Mouse (Mus musculus): ENCODE measurements around the gene Tmc3.

Gene Tmc3

DNA sequence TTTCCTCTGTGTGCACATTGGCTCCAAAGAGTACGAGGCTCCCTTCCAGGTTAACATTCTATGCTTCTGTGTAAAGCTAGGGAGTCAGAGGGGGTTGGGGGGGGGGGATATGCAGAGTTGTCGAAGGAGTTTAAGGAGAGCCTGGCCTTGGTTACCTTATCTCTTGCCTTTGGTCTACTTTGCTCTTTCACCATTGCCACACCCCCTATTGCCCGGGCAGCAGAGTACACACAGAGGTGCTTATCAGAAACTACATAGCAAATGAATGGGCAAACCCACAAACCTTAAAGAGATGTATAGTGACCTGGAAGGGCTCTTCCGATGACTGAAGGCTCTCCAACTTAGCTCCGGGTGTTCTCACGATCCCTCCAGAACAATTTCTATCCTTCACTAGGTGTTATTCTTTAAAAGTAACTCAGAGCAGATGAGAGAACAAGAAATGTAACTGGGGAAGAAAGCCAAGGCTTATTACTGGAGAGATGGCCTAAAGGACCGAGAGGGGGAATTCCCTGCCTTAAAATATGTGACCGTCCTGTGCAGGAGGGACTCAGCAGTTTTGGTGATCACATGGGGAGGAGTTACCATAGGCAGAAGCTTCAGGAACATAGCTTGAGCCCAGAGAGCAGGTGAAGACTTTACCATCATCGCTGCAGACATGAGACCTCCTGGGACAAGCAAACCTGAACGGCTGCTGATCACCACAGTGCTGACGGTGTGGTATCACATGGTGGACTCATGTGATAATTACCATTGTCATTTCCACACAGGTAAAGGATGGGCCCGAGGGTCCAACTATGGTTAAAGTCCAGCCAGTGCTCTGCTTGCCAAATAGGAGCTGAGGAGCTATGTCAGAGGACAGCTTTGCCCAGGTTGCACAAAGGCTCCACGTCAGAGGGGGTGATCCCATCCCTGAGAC lies 14.5 kb downstream of the Tmc3 start:
- no peak for DNase-seq (ENCODE audit: low spot score in 2 of 2)

DNA sequence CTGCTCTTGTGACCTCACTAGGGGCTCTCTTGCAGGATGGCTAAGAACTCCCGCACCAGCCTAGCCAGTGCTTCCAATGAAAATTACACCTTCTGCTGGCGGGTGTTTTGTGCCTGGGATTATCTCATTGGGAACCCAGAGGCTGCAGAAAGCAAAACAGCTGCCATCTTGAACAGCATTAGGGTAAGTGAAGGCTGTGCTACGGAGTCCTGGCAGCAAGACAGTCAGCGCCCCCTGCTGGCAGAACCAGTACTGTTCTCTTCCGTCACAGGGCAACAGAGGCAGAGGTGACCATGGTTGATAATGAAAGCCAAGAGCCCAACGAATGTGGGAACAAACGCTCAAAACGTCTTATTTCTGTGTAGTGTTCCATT lies 15.2 kb downstream of the Tmc3 start:
- DNase-seq (ENCODE audit: low spot score in 2 of 2) = peak in 1 of 2 experiments; percentile 48

DNA sequence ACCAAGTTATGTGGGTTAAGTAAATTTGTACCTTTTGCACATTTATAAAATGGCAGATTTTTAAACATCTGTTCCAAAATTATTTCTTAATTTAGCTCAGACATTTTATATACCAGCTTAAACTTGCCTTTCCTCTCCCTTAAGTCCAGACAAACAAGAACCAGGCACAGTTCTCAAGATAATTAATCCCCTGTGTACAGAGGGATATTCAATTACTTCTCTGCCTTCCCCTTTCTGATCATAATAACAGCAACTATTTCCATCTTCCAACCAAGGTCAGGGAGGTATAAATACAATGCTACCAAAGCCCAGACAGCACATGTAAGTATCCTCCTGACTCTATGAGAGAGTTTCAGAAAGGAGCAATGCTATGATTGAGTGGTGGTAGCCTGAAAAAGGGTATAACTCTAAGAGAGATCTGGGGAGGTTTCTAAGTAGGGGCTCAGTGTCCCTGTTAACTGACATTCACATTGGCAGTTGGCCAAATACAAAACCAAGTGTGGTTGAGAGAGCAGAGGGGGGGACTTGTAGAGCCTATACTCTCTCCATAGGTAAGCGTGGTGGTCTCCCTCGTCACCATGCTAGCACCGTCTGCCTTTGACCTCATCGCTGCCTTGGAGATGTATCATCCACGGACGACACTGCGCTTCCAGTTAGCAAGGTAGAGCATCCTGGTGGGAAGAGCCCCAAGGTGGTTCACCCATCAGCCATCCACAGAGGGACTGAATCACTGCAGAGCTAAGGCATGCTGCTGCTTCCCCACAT lies 19.6 kb downstream of the Tmc3 start:
- no peak for DNase-seq (ENCODE audit: low spot score in 2 of 2)

DNA sequence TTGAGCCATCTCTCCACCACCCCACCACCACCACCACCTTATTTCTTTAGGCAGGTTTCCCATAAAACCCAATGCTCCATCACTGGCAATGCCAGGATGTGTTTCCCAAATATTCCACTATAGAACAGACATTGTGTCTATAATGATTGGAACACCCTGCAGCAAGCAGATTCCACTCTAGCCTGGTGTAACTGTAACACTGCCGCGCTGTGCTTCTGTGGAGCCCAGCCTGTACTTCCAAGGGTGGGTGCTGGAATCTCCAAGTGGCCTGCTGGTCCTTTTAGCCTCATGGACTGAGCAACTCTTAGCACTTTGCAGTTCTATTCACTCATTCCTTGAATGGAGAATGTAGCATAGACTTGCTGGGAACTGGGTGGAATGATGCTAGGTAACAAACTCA lies 22.1 kb downstream of the Tmc3 start:
- DNase-seq (ENCODE audit: low spot score in 2 of 2) = no peak

DNA sequence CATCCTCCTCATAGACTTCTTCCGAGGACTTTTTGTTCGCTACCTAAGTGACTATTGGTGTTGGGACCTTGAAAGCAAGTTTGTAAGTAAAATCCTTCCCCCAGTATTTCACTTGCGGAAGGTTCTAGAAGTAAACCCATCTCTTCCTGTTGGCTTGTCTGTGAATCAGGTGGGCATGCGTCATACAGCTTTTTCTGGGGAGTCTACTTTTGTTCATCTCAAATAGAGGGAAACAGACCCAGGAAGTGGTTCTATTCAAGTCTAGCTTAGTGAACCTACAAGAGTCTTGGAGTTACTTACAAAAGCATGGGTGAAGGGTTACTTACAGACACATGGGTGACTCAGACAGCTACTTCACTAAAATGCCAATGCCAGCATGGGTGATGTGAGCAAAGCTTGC lies 25.2 kb downstream of the Tmc3 start:
- no peak for DNase-seq (ENCODE audit: low spot score in 2 of 2)

DNA sequence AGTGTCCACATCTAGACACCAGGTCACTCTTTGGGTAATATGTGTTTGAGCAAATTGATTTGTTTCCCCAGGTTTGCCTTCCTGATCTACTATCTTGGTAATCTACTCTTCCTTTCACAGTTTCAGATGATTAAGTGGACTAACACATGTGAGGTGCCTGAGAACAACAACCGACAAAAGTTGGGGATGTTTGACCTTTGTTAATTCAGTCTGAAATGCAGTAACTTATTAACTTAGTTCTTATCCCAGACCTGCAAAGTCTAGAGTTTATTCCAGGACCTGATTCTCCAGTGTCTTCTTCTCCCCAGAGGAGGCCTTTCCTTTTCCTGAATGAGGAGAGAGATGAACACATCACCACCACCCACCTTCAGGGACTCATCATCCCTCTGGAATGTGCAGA lies 27.2 kb downstream of the Tmc3 start:
- DNase-seq (ENCODE audit: low spot score in 2 of 2) = no peak

DNA sequence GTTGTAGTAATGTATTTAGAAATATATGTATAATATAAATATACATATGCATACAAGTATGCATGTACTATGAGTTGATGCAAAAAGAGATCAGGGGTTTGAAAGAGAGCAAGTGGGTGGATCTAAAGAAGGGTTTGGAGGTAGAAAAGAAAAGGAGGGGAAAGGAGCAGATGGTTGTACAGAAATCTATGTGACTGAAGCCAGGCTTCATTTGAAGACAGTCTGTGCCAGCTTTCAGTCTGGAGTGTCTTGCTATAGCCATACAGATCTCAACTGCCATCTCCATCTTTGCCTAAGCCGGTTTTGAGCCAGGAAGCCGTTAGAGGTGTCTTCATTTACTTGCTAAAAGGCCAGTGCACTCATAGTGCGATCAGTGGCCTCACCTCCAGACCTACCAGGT lies 30.5 kb downstream of the Tmc3 start:
- DNase-seq (ENCODE audit: low spot score in 2 of 2) = peak in 1 of 2 experiments; percentile 34

DNA sequence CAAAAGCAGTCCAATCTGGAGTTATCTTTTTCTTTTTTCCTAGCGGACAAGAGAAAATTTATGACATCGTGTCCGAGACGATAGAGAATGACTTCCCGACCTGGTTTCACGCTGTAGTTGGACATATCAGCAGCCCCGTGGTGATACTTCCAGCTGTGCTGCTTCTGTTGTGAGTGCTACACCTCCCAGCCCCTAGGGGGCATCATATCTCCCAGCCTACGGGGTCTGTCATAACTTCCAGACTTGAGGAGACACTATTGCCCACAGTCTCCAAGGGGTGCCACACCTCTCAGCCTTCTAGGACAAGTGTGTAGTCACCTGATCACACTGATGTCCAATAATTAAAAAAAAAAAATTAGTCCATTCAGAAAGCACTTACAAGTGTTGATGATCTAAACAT lies 31.1 kb downstream of the Tmc3 start:
- DNase-seq (ENCODE audit: low spot score in 2 of 2) = no peak

DNA sequence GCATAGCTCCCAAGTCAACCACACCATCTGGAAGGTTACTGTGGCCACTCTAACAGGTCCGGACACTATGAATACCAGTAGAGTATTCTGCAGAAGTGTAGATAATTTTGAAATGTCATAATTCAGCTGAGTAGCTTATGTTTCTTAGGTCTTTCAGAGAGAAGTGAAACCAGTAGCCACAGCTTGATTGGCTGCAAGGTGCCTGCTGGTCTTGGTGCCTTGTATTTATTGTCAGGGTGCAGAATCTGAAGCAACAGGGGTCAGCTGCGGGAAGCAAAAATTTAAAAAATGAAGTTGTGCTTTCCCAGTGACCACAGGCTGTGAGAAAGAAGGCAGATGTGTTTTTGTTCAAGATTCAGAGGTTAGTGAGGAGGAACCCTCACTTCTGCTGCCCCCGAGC lies 31.5 kb downstream of the Tmc3 start:
- no peak for DNase-seq (ENCODE audit: low spot score in 2 of 2)

DNA sequence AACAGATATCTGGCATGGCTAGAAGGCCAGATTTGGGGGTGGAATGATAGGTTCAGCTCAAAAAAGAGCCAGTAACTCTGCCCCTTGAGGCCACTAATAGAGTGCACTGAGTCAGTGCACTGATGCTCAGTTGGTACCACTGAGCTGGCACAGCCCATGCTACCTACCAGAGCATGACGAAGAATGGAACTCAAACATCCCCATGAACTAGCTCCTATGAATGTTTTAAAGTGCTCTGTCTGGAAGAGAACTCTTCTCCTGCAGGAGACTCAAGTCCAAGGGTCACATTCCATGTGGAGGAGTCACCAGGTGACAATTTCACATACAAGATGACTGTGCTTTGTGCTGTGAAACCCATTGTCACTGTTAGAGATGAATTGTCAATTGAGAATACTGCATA lies 34.0 kb downstream of the Tmc3 start:
- no peak for DNase-seq (ENCODE audit: low spot score in 2 of 2)

DNA sequence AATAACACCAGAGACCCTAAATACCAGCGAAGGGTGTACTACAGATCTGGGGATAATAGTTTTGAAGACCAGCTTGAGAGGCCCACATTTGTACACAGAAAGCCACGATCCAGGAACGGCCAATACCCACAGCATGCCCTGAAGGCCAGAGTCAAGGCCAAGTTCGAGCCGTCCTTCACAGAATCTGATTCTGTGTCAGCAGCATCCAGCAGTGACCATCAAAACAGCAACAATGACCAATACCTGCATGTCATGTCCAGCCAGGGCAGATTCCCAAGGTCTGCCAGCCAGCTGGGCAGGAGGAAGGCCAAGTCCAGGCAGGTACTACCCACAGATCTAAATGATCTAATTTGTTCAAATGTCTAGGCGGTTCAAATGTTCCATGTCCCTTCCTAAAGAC lies 37.9 kb downstream of the Tmc3 start:
- DNase-seq (ENCODE audit: low spot score in 2 of 2) = no peak

DNA sequence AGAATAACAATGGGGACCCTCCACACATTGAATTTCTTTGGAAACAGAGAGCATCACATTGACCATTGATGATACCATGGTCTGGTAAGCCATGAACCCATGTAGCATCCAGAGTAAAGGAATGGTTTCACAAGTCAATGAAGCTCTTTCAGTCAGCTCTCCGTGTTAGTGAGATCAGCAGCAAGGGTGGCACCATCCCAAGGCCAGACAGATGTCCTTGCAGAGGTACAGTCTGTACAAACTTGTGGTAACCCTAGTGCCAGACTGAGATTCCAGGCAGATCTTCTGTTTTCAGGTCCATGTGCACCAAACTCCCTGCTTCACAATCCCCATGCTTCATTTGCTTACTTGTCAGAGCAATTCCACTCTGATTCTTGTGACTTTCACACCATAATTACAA lies 39.3 kb downstream of the Tmc3 start:
- no peak for DNase-seq (ENCODE audit: low spot score in 2 of 2)

DNA sequence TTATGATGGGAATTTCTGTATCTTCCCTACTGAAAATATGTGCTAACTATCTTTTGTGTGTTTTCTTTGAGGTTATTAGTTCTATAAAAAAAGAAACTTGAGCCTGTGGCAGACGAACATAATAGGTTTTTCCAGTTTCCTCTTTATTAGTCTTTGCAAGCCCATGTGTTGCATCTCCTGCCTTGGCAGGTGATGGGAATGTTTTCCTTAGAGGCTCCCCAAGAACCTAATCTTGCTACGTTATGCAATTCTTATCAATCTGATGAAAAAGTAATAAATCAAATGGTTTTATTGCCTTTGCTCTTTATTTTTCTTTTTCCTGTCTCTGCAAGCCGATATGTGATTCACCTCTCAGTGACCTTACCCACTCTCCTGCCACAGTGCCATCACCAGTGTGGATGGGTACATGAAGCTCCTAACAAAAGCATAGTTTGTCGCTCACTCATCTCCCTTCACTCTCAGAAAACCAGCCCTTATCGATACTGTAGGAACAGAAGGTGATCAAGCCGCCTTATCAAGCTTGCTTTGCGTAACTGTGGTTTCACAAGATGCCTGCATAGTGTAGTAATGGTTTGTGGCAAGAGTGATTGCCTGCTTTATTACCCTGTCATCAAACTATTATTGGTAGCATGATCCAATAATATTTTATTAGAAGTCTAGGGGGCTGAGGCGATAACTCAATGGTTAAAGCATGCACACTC lies 42.0 kb downstream of the Tmc3 start:
- DNase-seq (ENCODE audit: low spot score in 2 of 2) = no peak

DNA sequence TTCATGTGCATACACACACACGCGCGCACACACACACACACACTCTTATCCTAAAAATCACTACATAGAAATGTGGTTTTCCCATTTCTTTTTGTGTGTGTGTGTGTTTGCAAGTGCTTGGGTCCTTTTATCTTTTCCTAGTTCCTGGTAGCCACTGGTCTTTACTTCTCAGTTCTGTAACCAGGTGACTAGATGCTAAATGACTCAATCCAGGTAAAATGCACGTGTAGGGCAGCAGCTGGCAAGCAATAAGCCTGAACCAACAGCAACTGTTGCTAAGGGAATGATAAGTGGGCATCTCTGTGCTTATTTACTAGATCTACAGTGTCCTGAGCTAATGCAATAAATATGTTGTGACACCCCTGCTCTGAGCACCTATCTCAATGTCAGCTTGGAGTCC lies 42.6 kb downstream of the Tmc3 start:
- DNase-seq (ENCODE audit: low spot score in 2 of 2) = no peak

DNA sequence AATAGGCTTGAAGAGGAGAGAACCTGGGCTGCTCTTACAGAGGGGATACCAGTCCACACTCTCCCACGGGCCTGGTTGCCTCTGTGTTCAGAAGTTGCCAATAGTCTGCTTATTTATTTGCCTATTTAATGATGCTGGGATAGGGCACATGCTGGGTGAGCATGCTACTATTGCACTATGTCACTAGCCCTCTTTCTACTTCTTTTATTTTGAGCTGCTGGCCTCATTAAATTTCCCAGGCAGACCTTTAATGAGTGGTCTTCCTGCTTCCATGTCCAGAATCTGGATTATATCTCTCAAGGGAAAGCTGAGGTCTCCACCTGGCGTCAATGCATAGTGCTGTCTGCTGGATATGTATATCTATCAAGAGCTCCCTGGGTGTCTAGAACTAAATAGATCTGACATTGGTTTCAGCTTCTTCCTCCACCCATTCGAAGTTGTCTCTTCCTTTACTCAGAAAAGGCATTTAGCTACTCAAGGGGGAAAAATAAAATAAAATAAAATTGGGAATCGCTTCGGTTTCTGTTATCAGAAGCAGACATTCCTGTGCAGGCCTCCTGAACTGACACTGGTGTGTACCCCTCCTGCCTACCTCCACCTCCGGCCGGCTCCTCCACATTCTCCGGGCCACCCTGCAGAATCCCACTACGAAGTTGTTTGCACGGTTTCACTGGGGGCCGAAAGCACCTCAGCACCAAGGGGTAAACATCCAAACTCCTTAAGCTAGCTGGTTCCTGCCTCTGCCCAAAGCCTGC lies 46.5 kb downstream of the Tmc3 start:
- no peak for DNase-seq (ENCODE audit: low spot score in 2 of 2)

DNA sequence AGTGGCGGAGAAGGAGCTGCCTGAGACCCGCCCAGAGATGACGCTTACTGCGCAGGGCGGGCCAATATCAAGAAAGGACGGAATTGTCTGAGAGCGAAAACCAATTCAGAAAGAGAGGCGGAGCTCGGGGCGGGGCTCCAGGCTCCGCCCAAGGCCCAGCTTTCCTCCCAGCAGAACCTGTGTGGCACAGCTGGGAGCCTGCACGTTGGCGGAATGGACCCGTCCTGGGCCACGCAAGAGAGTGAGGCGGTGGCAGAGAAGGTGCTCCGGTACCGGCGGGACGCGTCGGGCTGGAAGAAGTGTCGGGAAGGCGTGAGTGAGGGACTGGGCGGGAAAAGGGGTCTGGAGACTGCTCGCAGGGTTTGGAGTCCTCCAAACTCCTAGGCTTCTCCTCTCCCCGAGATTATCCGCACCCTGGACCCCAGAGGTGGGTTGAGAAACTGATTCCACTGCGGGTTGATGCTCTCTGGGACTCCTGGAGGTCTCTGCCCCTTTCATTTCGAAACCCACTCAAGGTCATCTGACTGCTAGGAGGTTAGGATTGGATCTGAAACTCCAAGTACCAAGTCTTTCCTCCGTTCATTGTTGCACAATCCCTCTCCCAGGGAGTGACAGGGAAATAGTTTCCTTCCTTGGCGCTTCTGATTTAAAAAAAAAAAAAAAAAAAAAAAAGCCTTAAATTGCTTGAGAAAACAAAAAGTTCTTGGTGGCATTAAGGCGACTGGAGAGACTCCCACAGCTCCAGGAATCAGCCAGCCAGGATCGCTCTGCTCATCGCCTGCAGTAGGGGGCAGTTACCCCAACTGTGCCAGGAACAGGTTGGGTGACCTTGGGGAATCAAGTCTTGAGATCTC lies 47.3 kb downstream of the Tmc3 start, which contains the start of gene Stard5:
Gene Stard5 (plus strand): TSS at position 132 of the 854 bp plus-strand sequence.
- DNase-seq (ENCODE audit: low spot score in 2 of 2) = peak; percentile 93

DNA sequence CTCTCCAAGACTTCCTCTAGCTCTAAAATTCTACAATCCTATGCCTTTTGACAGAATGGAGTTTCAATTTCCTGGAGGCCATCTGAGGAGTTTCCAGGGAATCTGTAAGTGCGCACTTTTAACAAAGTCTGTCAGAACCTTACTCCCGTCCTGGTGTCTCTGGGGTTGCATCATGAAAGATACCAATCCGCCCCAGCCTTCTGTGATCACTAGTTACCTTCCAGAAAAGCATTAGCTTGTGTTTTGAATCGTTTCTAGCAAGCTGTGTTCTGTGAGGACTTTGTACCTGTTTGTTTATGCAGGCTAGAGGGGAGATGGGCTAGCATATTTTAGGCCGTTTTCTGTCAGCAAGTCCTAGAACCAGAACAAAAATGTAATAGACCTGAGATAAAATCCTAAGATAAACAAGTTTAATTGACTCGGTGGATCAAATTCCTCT lies 48.0 kb downstream of the Tmc3 start:
- DNase-seq (ENCODE audit: low spot score in 2 of 2) = no peak

DNA sequence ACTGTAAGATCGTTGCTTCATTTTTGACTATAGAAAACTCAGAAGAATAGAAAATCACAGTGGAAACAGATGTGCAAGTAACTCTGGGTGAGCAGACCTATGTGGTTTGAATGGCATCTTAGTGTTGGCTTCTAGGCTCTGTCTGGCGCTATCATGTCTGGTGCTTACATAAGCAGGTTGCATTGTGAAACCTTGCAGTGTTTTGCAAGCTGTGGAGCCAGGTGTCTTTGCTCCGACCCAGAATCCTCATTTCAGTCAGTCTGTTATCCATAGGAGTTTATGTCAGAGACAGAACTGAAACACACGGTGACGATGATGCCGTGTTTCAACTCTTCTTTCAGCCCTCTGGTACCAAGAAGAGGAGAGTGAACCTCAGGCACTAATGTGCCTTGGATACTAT lies 49.1 kb downstream of the Tmc3 start:
- DNase-seq (ENCODE audit: low spot score in 2 of 2) = no peak

DNA sequence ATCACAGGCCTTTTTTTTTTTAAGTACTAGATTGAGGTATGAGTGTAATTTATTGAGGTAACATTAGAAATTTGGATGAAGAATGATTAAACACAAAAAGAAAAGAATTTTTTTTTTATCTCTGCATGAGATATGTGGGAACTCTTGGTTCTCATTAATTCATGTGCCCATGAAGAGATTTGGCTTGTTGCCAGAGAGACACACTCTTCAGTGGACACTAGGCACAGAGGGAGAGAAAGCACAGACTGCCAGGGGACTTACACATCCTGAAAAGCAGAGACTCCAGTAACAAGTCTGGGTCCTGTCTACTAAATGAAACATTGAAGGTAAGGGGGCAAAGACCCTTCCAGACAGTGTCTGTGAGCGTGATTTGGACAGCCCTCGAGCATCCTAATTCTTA lies 51.0 kb downstream of the Tmc3 start:
- DNase-seq (ENCODE audit: low spot score in 2 of 2) = no peak

DNA sequence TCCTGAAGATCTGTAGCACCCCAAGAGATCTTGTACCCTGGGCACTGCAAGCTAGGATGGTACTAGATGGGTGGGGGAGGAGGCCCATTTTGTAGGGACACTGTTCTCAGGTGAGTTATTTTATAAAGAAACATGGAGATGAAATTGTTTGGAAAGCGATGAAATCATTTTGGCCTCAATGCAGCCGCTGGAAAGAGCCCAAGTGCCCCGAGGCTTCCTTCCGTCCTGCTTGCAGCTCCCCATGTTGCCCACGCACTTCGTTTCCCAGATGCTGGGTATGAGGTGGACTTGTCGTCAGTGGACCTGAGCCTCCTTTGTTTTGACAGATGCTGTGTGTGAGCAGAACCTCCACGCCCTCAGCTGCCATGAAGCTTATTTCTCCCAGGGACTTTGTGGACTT lies 51.7 kb downstream of the Tmc3 start:
- DNase-seq (ENCODE audit: low spot score in 2 of 2) = no peak
